16 mouse cellular contexts compared by ENCODE assay signal in genomic region chr5:66080529-66081220, GRCm38 (mm10).
A peak's percentile ranks its signal among the peaks of the same experiment; 100 is the strongest.
DNase-seq lines count a peak whose midpoint lies in the region; ATAC-seq and TF ChIP-seq lines count a peak whose summit lies in the region.
"Had no signal": no experiment of that assay in that cellular context is flagged by ENCODE, and none has a peak within 500 bp of the region (broad histone marks: within the 10 kb centered on the region; RNA-seq: fewer than 3 reads in every experiment).

No protein-coding gene starts in this region.

- H3K4me3 ChIP-seq in midbrain, embryonic 11.5 days (ENCODE audit: low read depth, low read length): no peak overlapping the region
- H3K4me3 ChIP-seq in midbrain, embryonic 14.5 days (replicated peaks; ENCODE audit: low read depth, low read length): no peak overlapping the region
- peak overlapping the region; percentile 37 for H3K4me3 ChIP-seq in liver, postnatal 0 days (ENCODE audit: low read depth, low read length)
- H3K4me3 ChIP-seq in stomach, embryonic 16.5 days (replicated peaks; ENCODE audit: low read length): peak overlapping the region; percentile 51
- no peak overlapping the region for H3K4me3 ChIP-seq in forebrain, postnatal 0 days (ENCODE audit: low read depth, low read length)
- H3K4me3 ChIP-seq: midbrain, embryonic 12.5 days; neural tube, embryonic 12.5 days had no signal

- H3K27ac ChIP-seq in midbrain, embryonic 11.5 days (ENCODE audit: low read depth, low read length): no peak overlapping the region
- no peak overlapping the region for H3K27ac ChIP-seq in midbrain, embryonic 14.5 days (replicated peaks; ENCODE audit: low read depth, low read length)
- H3K27ac ChIP-seq in liver, postnatal 0 days (ENCODE audit: low read depth): peak overlapping the region; percentile 92
- H3K27ac ChIP-seq in stomach, embryonic 16.5 days (ENCODE audit: low read length): peak overlapping the region; percentile 98
- H3K27ac ChIP-seq in forebrain, postnatal 0 days (ENCODE audit: low read depth, low read length): no peak overlapping the region
- H3K27ac ChIP-seq: midbrain, embryonic 12.5 days; neural tube, embryonic 12.5 days had no signal

- H3K4me2 ChIP-seq in midbrain, embryonic 11.5 days: no peak overlapping the region
- no peak overlapping the region for H3K4me2 ChIP-seq in midbrain, embryonic 14.5 days (ENCODE audit: low read length)
- peak overlapping the region; percentile 62 for H3K4me2 ChIP-seq in liver, postnatal 0 days (ENCODE audit: low read depth, low read length)
- peak overlapping the region; percentile 50 for H3K4me2 ChIP-seq in stomach, embryonic 16.5 days (ENCODE audit: low read depth, low read length)
- H3K4me2 ChIP-seq in forebrain, postnatal 0 days (ENCODE audit: low read depth): no peak overlapping the region
- H3K4me2 ChIP-seq: midbrain, embryonic 12.5 days; neural tube, embryonic 12.5 days had no signal

- no peaks in the 10 kb centered on the region for H3K9me3 ChIP-seq in midbrain, embryonic 11.5 days (ENCODE audit: control insufficient read depth, low read length)
- no peaks in the 10 kb centered on the region for H3K9me3 ChIP-seq in midbrain, embryonic 14.5 days (ENCODE audit: control insufficient read depth, low read length)
- H3K9me3 ChIP-seq in liver, postnatal 0 days (ENCODE audit: low read length): no peaks in the 10 kb centered on the region
- no peaks in the 10 kb centered on the region for H3K9me3 ChIP-seq in stomach, embryonic 16.5 days (replicated peaks; ENCODE audit: control insufficient read depth, low read length)
- H3K9me3 ChIP-seq in forebrain, postnatal 0 days (ENCODE audit: low read length): no peaks in the 10 kb centered on the region
- H3K9me3 ChIP-seq: midbrain, embryonic 12.5 days; neural tube, embryonic 12.5 days had no signal

- no peaks in the 10 kb centered on the region for H3K4me1 ChIP-seq in midbrain, embryonic 11.5 days (ENCODE audit: control insufficient read depth, insufficient read depth, low read length)
- H3K4me1 ChIP-seq in midbrain, embryonic 14.5 days (ENCODE audit: control insufficient read depth, insufficient read depth, low read length): no peaks in the 10 kb centered on the region
- H3K4me1 ChIP-seq in liver, postnatal 0 days (ENCODE audit: insufficient read depth): peaks cover 51% of the 10 kb centered on the region
- H3K4me1 ChIP-seq in stomach, embryonic 16.5 days (ENCODE audit: control insufficient read depth, insufficient read depth, low read length): peaks cover 20% of the 10 kb centered on the region
- H3K4me1 ChIP-seq in forebrain, postnatal 0 days (ENCODE audit: insufficient read depth): no peaks in the 10 kb centered on the region
- H3K4me1 ChIP-seq: midbrain, embryonic 12.5 days; neural tube, embryonic 12.5 days had no signal

- TF ChIP-seq EP300 in liver, postnatal 0 days (IDR thresholded peaks at IDR 0.05; ENCODE audit: low read depth): no peak

- DNase-seq in midbrain, embryonic 11.5 days (ENCODE audit: low spot score, missing footprints): peak; percentile 56
- DNase-seq in midbrain, embryonic 14.5 days: no peak
- peak; percentile 81 for DNase-seq in kidney, postnatal 10 days
- peak; percentile 57 for DNase-seq in liver, postnatal 0 days
- DNase-seq in forebrain, postnatal 0 days: no peak
- no peak for DNase-seq in right cerebral cortex, postnatal 25 days
- DNase-seq: adrenal gland, postnatal 10 days; B cell, adult 2 months; cerebellum, adult 18-20 months; heart, postnatal 10 days; right cerebral cortex, postnatal 14 days had no signal

- no peaks in the 10 kb centered on the region for H3K27me3 ChIP-seq in midbrain, embryonic 11.5 days (ENCODE audit: control insufficient read depth, insufficient read depth, low read length)
- no peaks in the 10 kb centered on the region for H3K27me3 ChIP-seq in midbrain, embryonic 14.5 days (ENCODE audit: control insufficient read depth, insufficient read depth, low read length)
- H3K27me3 ChIP-seq in liver, postnatal 0 days (ENCODE audit: insufficient read depth, low read length): no peaks in the 10 kb centered on the region
- H3K27me3 ChIP-seq in stomach, embryonic 16.5 days (ENCODE audit: control insufficient read depth, insufficient read depth, low read length): no peaks in the 10 kb centered on the region
- H3K27me3 ChIP-seq in forebrain, postnatal 0 days (ENCODE audit: insufficient read depth, low read length): no peaks in the 10 kb centered on the region
- H3K27me3 ChIP-seq: midbrain, embryonic 12.5 days; neural tube, embryonic 12.5 days had no signal

- H3K9ac ChIP-seq in midbrain, embryonic 11.5 days (ENCODE audit: low read length): no peak overlapping the region
- H3K9ac ChIP-seq in midbrain, embryonic 14.5 days (replicated peaks; ENCODE audit: low read length): no peak overlapping the region
- peak overlapping the region; percentile 41 for H3K9ac ChIP-seq in liver, postnatal 0 days (replicated peaks)
- H3K9ac ChIP-seq in stomach, embryonic 16.5 days (ENCODE audit: low read length): peak overlapping the region; percentile 72
- no peak overlapping the region for H3K9ac ChIP-seq in forebrain, postnatal 0 days
- H3K9ac ChIP-seq: midbrain, embryonic 12.5 days; neural tube, embryonic 12.5 days had no signal

- ATAC-seq in midbrain, embryonic 11.5 days (ENCODE audit: low FRiP score): no peak
- ATAC-seq in midbrain, embryonic 14.5 days (ENCODE audit: low FRiP score, low TSS enrichment): no peak
- ATAC-seq in liver, postnatal 0 days: peak; percentile 69
- ATAC-seq in stomach, embryonic 16.5 days (ENCODE audit: insufficient read depth, low FRiP score): peak; percentile 77; the same call in 1 of the 2 replicates
- no peak for ATAC-seq in inflammation-experienced regulatory T-cells, adult 6 months
- ATAC-seq in forebrain, postnatal 0 days: no peak
- ATAC-seq: forebrain, embryonic 14.5 days had no signal

- TF ChIP-seq CTCF in liver, postnatal 0 days (IDR thresholded peaks at IDR 0.05; ENCODE audit: low read depth): no peak
- no peak for TF ChIP-seq CTCF in forebrain, postnatal 0 days (IDR thresholded peaks at IDR 0.05; ENCODE audit: low read depth)

- 92% methylated on average over 17 of the region's 17 CpGs for WGBS in midbrain, embryonic 11.5 days
- WGBS in midbrain, embryonic 14.5 days: 89% methylated on average over 17 of the region's 17 CpGs
- 61% methylated on average over 17 of the region's 17 CpGs for WGBS in liver, postnatal 0 days (ENCODE audit: insufficient replicate concordance)
- WGBS in stomach, embryonic 16.5 days: 51% methylated on average over 17 of the region's 17 CpGs
- 88% methylated on average over 17 of the region's 17 CpGs for WGBS in forebrain, postnatal 0 days

- H3K36me3 ChIP-seq in midbrain, embryonic 11.5 days (ENCODE audit: control insufficient read depth, insufficient read depth, low read length): no peaks in the 10 kb centered on the region
- H3K36me3 ChIP-seq in midbrain, embryonic 14.5 days (ENCODE audit: control insufficient read depth, insufficient read depth, low read length): no peaks in the 10 kb centered on the region
- H3K36me3 ChIP-seq in liver, postnatal 0 days (replicated peaks; ENCODE audit: insufficient read depth, low read length): no peaks in the 10 kb centered on the region
- H3K36me3 ChIP-seq in stomach, embryonic 16.5 days (ENCODE audit: control insufficient read depth, insufficient read depth, low read length): no peaks in the 10 kb centered on the region
- no peaks in the 10 kb centered on the region for H3K36me3 ChIP-seq in forebrain, postnatal 0 days (ENCODE audit: insufficient read depth)
- H3K36me3 ChIP-seq: midbrain, embryonic 12.5 days; neural tube, embryonic 12.5 days had no signal

Comparison
In these comparisons a context has a peak if more than half of its experiments do, and no peak if none do; other contexts are left out.
1. DNase-seq: peak in midbrain, embryonic 11.5 days (single experiment), kidney, postnatal 10 days (single experiment) and liver, postnatal 0 days (single experiment); none in midbrain, embryonic 14.5 days (single experiment), forebrain, postnatal 0 days (single experiment) and right cerebral cortex, postnatal 25 days (single experiment).
2. ATAC-seq: peak in liver, postnatal 0 days (single experiment) and stomach, embryonic 16.5 days (single experiment); none in midbrain, embryonic 11.5 days (single experiment), midbrain, embryonic 14.5 days (single experiment), inflammation-experienced regulatory T-cells, adult 6 months (single experiment) and forebrain, postnatal 0 days (single experiment).
3. H3K27ac ChIP-seq: peak in liver, postnatal 0 days (single experiment) and stomach, embryonic 16.5 days (single experiment); none in midbrain, embryonic 11.5 days (single experiment), midbrain, embryonic 14.5 days (single experiment) and forebrain, postnatal 0 days (single experiment).
4. H3K4me2 ChIP-seq: peak in liver, postnatal 0 days (single experiment) and stomach, embryonic 16.5 days (single experiment); none in midbrain, embryonic 11.5 days (single experiment), midbrain, embryonic 14.5 days (single experiment) and forebrain, postnatal 0 days (single experiment).
5. H3K4me3 ChIP-seq: peak in liver, postnatal 0 days (single experiment) and stomach, embryonic 16.5 days (single experiment); none in midbrain, embryonic 11.5 days (single experiment), midbrain, embryonic 14.5 days (single experiment) and forebrain, postnatal 0 days (single experiment).
6. H3K9ac ChIP-seq: peak in liver, postnatal 0 days (single experiment) and stomach, embryonic 16.5 days (single experiment); none in midbrain, embryonic 11.5 days (single experiment), midbrain, embryonic 14.5 days (single experiment) and forebrain, postnatal 0 days (single experiment).